Mouse (Mus musculus) hindbrain, embryonic 16.5 days (tissue): Measurements from ENCODE around the gene Srebf2. TPM values are rescaled to one million over a fixed set of nuclear protein-coding genes. Genes with fewer than 3 reads are reported as not detected.
A peak's percentile ranks its signal among the peaks of the same experiment; 100 is the strongest.

Source experiments
- microRNA counts: library from miRNA; unstranded; fragments of <30 nt; microRNA quantifications from one replicate; lab custom pipeline; 2016
- microRNA-seq: library from miRNA; unstranded; fragments of <30 nt; microRNA quantifications from one replicate; pipeline ENCODE4, GENCODE M21; 2017
- polyA plus RNA-seq: library from polyadenylated mRNA; unstranded; fragments of >200 nt; fragmentation: Nextera tagmentation; extraction: Ambion mirVana; gene quantifications from 2 replicates; pipeline ENCODE4 v1.2.1, GENCODE M21; 2015

The Srebf2 gene
- polyA plus RNA-seq, 1 experiment from 2014 or later = 179 TPM

MicroRNAs encoded within 50 kb of the gene (microRNA counts, 519-probe panel; counts per million panel counts)
- microRNA mmu-miR-33 (lab: Ali Mortazavi, UCI) = 2,224 counts per million, percentile 47 among the panel's probes with 10 or more counts

Small RNA genes lying within 50 kb of the gene (microRNA-seq; reads per million reads assigned to microRNA genes)
- gene Mir33 = 85.0 reads per million, percentile 47 among the genes with 10 or more reads in this experiment

Other genes starting within 250 kb of the Srebf2 start
- 88.2 and 105 TPM in 2 replicates for gene Polr3h, start 220.9 kb upstream of the Srebf2 start, polyA plus RNA-seq
- 287 and 292 TPM in 2 replicates for gene Csdc2, start 210.4 kb upstream of the Srebf2 start, polyA plus RNA-seq
- 122 and 142 TPM in 2 replicates for gene Pmm1, start 186.3 kb upstream of the Srebf2 start, polyA plus RNA-seq
- not detected in 2 replicates for gene 1700029P11Rik, start 166.6 kb upstream of the Srebf2 start, polyA plus RNA-seq
- 44.4 and 48.9 TPM in 2 replicates for gene Xrcc6, start 159.3 kb upstream of the Srebf2 start, polyA plus RNA-seq
- gene Desi1, start 113.3 kb upstream of the Srebf2 start, polyA plus RNA-seq = 53.7 and 56.1 TPM in 2 replicates
- 254 and 268 TPM in 2 replicates for gene Snu13, start 99.6 kb upstream of the Srebf2 start, polyA plus RNA-seq
- gene 4930407I10Rik, start 88.0 kb upstream of the Srebf2 start, polyA plus RNA-seq = not detected in 2 replicates
- 0.06 and 0.11 TPM in 2 replicates for gene Mei1, start 77.2 kb upstream of the Srebf2 start, polyA plus RNA-seq
- 10.6 and 11.9 TPM in 2 replicates for gene Ccdc134, start 19.3 kb upstream of the Srebf2 start, polyA plus RNA-seq
- gene Shisa8, start 65.6 kb downstream of the Srebf2 start, polyA plus RNA-seq = 3.4 and 4.2 TPM in 2 replicates
- gene Tnfrsf13c, start 77.2 kb downstream of the Srebf2 start, polyA plus RNA-seq = 0.10 and 0.31 TPM in 2 replicates
- 20.0 and 24.0 TPM in 2 replicates for gene Cenpm, start 97.6 kb downstream of the Srebf2 start, polyA plus RNA-seq
- gene 1500009C09Rik, start 105.2 kb downstream of the Srebf2 start, polyA plus RNA-seq = 16.7 and 20.3 TPM in 2 replicates
- gene Sept3, start 127.7 kb downstream of the Srebf2 start, polyA plus RNA-seq = 321 and 348 TPM in 2 replicates
- 0.10 TPM in 1 of 2 replicates, not detected in the other for gene Wbp2nl, start 151.8 kb downstream of the Srebf2 start, polyA plus RNA-seq
- gene Naga, start 191.7 kb downstream of the Srebf2 start, polyA plus RNA-seq = 32.8 and 32.9 TPM in 2 replicates
- 1.6 and 2.1 TPM in 2 replicates for gene Pheta2, start 191.8 kb downstream of the Srebf2 start, polyA plus RNA-seq
- 354 and 397 TPM in 2 replicates for gene Smdt1, start 191.8 kb downstream of the Srebf2 start, polyA plus RNA-seq
- 345 and 392 TPM in 2 replicates for gene Ndufa6, start 207.1 kb downstream of the Srebf2 start, polyA plus RNA-seq
- 3.3 TPM in 2 replicates for gene Cyp2d22, start 233.1 kb downstream of the Srebf2 start, polyA plus RNA-seq
- gene Cyp2d11, start 246.8 kb downstream of the Srebf2 start, polyA plus RNA-seq = not detected in 2 replicates